Mouse (Mus musculus): ENCODE measurements around the gene Gm33815.
"Not testable (repeated sequence)": the region's sequence is repeated elsewhere in the genome, so short reads cannot be mapped to it uniquely, and the experiment has no call there.

The Gm33815 gene

GRCm38 (mm10) chrY:69320832-69321231, at the start of gene Gm33815:
Gm33815 (plus strand) TSS chrY:69321132.
- not testable (repeated sequence) for DNase-seq (ENCODE audit: low read depth, low spot score)
